Mouse (Mus musculus) ES-Bruce4 (cell line): ENCODE results near the gene Bzw2.

Experiments
- CTCF ChIP-seq: IDR thresholded peaks from one replicate; pipeline ENCODE4 v1.8.1; 2011; ENCODE audit warnings: low read depth, low read length
- POLR2A ChIP-seq: IDR thresholded peaks from one replicate; pipeline ENCODE4 v1.8.1; 2011; ENCODE audit warnings: low read length; ENCODE audit not compliant: insufficient read depth

- no peak for TF ChIP-seq CTCF
- no peak for TF ChIP-seq POLR2A
These were observed 19.3 kb upstream of the Bzw2 start for GRCm38 (mm10) chr12:36177227-36177626.
